Mouse (Mus musculus): ENCODE results near the gene Dlgap4. TPM values are rescaled to one million over a fixed set of nuclear protein-coding genes. Genes with fewer than 3 reads are reported as not detected.
A peak's percentile ranks its signal among the peaks of the same experiment; 100 is the strongest.

The Dlgap4 gene
- total and polyA plus RNA-seq, 3 experiments = 31.3 to 61.5 (median 32.5) TPM

DNA sequence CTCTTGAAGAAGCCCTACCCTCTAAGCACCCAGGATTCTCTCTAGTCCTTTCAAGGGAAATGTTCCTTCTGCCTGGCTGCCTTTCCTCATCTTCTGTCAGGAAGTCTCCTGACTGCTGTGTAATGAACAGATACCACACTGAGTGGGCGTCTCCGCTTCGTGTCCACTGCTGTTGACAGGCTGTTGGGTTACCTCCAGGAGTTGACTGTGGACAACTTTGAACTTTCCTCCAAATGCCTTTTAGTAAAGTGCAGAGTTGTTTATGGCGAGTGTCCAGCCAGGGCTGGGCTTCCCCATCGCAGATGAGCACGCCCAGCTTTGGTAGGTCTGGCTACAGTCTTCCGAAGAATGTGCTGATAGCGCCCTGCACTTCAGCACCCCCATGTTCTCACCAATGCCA, 13.0 kb downstream of the Dlgap4 start:
- no peaks in the 10 kb centered on the region for H3K36me3 ChIP-seq (ENCODE audit: control insufficient read depth, insufficient read depth, low read length)
- H3K4me3 ChIP-seq = no peak overlapping the region
- H3K4me1 ChIP-seq (ENCODE audit: control insufficient read depth, insufficient read depth, low read length) = no peaks in the 10 kb centered on the region; the same call in 1 of the 2 replicates
- H3K79me2 ChIP-seq (replicated peaks; ENCODE audit: control insufficient read depth, insufficient read depth, low read length) = no peaks in the 10 kb centered on the region
- H3K9ac ChIP-seq (ENCODE audit: low read depth, low read length) = no peak overlapping the region
- WGBS = 17% methylated on average over 8 of the region's 8 CpGs
- intact Hi-C loops (cut with DNase I) = loop anchor here (1.0 kb wide), 1 partner anchor 41 kb away; no protein-coding TSS in a partner anchor
- TF ChIP-seq EP300 (IDR thresholded peaks at IDR 0.05; ENCODE audit: insufficient read depth, low read depth, low read length) (peak; percentile 98), POLR2A (IDR thresholded peaks at IDR 0.05; ENCODE audit: insufficient read depth, low read depth, low read length) (peak; percentile 35; the same call in 1 of the 2 replicates), CTCF (IDR thresholded peaks at IDR 0.05) (no peak)
- H3K27me3 ChIP-seq (ENCODE audit: control insufficient read depth, insufficient read depth, low read length) = no peaks in the 10 kb centered on the region
- peak; percentile 61 to 79 for DNase-seq
- peak overlapping the region; percentile 78 for H3K27ac ChIP-seq

DNA sequence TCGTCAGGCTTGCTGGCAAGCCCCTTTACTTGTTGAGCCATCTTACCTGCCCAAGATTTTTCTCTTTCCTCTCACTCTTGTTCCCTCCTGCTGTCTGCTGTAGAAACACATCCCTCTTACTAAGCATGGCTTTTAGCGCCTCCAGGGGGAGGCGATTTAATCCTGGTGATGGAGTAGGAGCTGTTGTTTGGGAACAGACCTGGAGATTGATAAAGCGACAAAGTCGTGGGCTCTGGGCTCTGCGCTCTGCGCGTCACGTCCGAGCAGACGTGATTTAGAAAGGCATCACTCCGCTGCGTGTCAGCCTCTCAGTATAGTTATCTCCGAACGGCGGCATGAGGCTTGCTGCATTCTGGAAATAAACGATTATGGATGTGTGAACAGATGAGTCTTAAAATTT, 14.4 kb downstream of the Dlgap4 start:
- Histone ChIP-seq H3K36me3 (ENCODE audit: control insufficient read depth, insufficient read depth, low read length) (no peaks in the 10 kb centered on the region), H3K27me3 (ENCODE audit: control insufficient read depth, insufficient read depth, low read length) (no peaks in the 10 kb centered on the region), H3K9ac (ENCODE audit: low read depth, low read length) (no peak overlapping the region), H3K4me1 (ENCODE audit: control insufficient read depth, insufficient read depth, low read length) (no peaks in the 10 kb centered on the region; the same call in 1 of the 2 replicates), H3K27ac (no peak overlapping the region), H3K4me3 (no peak overlapping the region), H3K79me2 (replicated peaks; ENCODE audit: control insufficient read depth, insufficient read depth, low read length) (no peaks in the 10 kb centered on the region)
- no peak for TF ChIP-seq POLR2A (IDR thresholded peaks at IDR 0.05; ENCODE audit: insufficient read depth, low read depth, low read length)
- no peak for TF ChIP-seq CTCF (IDR thresholded peaks at IDR 0.05)
- no peak for TF ChIP-seq EP300 (IDR thresholded peaks at IDR 0.05; ENCODE audit: insufficient read depth, low read depth, low read length)
- DNase-seq = no peak
- 48% methylated on average over 17 of the region's 17 CpGs for WGBS
- intact Hi-C loops (cut with DNase I) = no loop called here

DNA sequence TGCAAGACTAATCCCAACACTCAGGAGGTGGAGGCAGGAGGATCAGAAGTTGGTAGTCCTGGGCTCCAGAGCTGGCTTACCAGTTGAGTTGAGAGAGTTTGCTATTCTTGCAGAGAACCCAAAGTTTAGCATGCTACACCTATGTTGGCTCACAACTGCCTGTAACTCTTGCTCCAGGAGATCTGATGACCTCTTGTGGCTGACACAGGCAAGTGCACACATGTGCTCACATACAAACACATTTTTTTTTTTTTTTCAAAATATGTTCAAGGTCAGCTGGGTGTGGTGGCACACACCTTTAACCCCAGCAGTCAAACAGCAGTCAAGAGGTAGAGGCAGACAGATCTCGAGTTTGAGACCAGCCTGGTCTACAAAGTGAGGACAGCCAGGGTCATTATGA, 16.8 kb downstream of the Dlgap4 start:
- no peaks in the 10 kb centered on the region for H3K4me1 ChIP-seq (ENCODE audit: control insufficient read depth, insufficient read depth, low read length)
- no peak overlapping the region for H3K9ac ChIP-seq (ENCODE audit: low read depth, low read length)
- H3K4me3 ChIP-seq = no peak overlapping the region
- intact Hi-C loops (cut with DNase I) = no loop called here
- no peaks in the 10 kb centered on the region for H3K79me2 ChIP-seq (replicated peaks; ENCODE audit: control insufficient read depth, insufficient read depth, low read length)
- H3K27me3 ChIP-seq (ENCODE audit: control insufficient read depth, insufficient read depth, low read length) = no peaks in the 10 kb centered on the region
- H3K27ac ChIP-seq = no peak overlapping the region
- 71% methylated on average over 1 of the region's 1 CpGs for WGBS
- DNase-seq = no peak
- peak; percentile 28 for TF ChIP-seq CTCF (IDR thresholded peaks at IDR 0.05)
- no peak for TF ChIP-seq EP300 (IDR thresholded peaks at IDR 0.05; ENCODE audit: insufficient read depth, low read depth, low read length)
- no peaks in the 10 kb centered on the region for H3K36me3 ChIP-seq (ENCODE audit: control insufficient read depth, insufficient read depth, low read length)

DNA sequence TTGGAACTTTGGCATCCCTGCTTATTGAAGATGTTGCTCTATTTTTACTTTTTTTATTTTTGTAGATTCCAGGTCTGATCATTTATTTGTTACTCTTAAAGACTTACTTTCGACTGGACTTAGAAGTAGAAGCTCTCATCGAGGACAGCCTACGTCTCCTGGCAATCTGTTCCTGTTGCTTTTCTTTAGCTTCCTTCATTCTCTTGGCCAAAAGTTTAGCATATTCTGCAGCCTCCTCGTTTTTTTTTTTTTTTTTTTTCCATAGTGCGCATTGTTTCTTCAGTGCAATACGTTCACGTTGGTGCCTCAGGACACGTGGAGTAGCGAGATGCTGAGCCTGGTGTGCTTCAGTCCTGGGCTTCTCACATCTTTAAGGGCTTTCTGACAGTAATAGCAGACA, 19.2 kb downstream of the Dlgap4 start:
- no peaks in the 10 kb centered on the region for H3K36me3 ChIP-seq (ENCODE audit: control insufficient read depth, insufficient read depth, low read length)
- no peak overlapping the region for H3K9ac ChIP-seq (ENCODE audit: low read depth, low read length)
- H3K79me2 ChIP-seq (replicated peaks; ENCODE audit: control insufficient read depth, insufficient read depth, low read length) = no peaks in the 10 kb centered on the region; the same call in 1 of the 2 replicates
- TF ChIP-seq POLR2A (IDR thresholded peaks at IDR 0.05; ENCODE audit: insufficient read depth, low read depth, low read length) (no peak), EP300 (IDR thresholded peaks at IDR 0.05; ENCODE audit: insufficient read depth, low read depth, low read length) (no peak), CTCF (IDR thresholded peaks at IDR 0.05) (no peak)
- no peaks in the 10 kb centered on the region for H3K27me3 ChIP-seq (ENCODE audit: control insufficient read depth, insufficient read depth, low read length)
- no peak overlapping the region for H3K4me3 ChIP-seq
- no peaks in the 10 kb centered on the region for H3K4me1 ChIP-seq (ENCODE audit: control insufficient read depth, insufficient read depth, low read length)
- WGBS = 83% methylated on average over 9 of the region's 9 CpGs
- no peak overlapping the region for H3K27ac ChIP-seq
- DNase-seq = no peak
- intact Hi-C loops (cut with DNase I) = no loop called here

DNA sequence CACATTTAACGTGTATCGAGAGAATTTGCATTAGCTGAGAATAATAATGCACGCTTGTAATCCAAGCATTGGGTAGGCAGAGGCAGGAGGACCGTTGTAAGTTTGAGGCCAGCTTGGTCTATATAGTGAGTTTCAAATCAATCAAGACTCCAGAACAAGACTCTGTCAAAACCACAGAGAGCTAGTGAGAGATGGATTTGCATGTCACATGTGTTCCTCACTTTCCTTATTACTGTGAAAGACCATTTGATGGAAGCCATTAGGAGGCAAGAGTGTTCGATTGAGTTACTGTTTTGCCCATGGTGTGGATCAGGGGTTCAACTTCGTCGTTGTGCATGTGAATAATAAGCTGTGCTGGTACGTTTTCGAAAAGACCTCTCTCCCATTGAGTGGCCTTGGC, 21.6 kb downstream of the Dlgap4 start:
- no peak for TF ChIP-seq CTCF (IDR thresholded peaks at IDR 0.05)
- TF ChIP-seq POLR2A (IDR thresholded peaks at IDR 0.05; ENCODE audit: insufficient read depth, low read depth, low read length) = no peak
- no peak for TF ChIP-seq EP300 (IDR thresholded peaks at IDR 0.05; ENCODE audit: insufficient read depth, low read depth, low read length)
- H3K27me3 ChIP-seq (ENCODE audit: control insufficient read depth, insufficient read depth, low read length) = no peaks in the 10 kb centered on the region
- H3K4me1 ChIP-seq (ENCODE audit: control insufficient read depth, insufficient read depth, low read length) = no peaks in the 10 kb centered on the region
- no peaks in the 10 kb centered on the region; the same call in 1 of the 2 replicates for H3K79me2 ChIP-seq (replicated peaks; ENCODE audit: control insufficient read depth, insufficient read depth, low read length)
- H3K4me3 ChIP-seq = no peak overlapping the region
- H3K27ac ChIP-seq = no peak overlapping the region
- DNase-seq = no peak
- no peak overlapping the region for H3K9ac ChIP-seq (ENCODE audit: low read depth, low read length)
- no peaks in the 10 kb centered on the region for H3K36me3 ChIP-seq (ENCODE audit: control insufficient read depth, insufficient read depth, low read length)
- intact Hi-C loops (cut with DNase I) = no loop called here
- 81% methylated on average over 9 of the region's 9 CpGs for WGBS

DNA sequence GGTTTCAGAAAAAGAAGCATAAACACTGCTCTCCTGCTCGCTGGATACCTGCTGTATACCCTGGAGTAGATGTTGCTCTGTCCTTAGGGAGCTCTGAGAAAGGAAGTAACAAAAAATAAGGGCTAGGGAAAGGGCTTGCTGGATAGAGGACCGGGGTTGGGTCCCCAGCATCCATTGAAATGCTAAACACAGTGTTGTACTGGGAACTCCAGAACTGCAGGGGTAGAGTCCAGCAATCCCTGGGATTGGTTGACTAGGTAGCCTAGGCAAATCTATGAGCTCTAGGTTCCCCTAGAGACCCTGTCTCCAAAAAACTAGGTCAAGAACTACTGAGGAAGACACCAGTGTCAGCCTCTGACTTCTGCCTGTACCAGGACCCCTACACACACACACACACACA, 27.6 kb downstream of the Dlgap4 start:
- Histone ChIP-seq H3K27ac (no peak overlapping the region), H3K4me3 (no peak overlapping the region), H3K27me3 (ENCODE audit: control insufficient read depth, insufficient read depth, low read length) (no peaks in the 10 kb centered on the region), H3K9ac (ENCODE audit: low read depth, low read length) (no peak overlapping the region), H3K79me2 (replicated peaks; ENCODE audit: control insufficient read depth, insufficient read depth, low read length) (no peaks in the 10 kb centered on the region; the same call in 1 of the 2 replicates), H3K36me3 (ENCODE audit: control insufficient read depth, insufficient read depth, low read length) (no peaks in the 10 kb centered on the region), H3K4me1 (ENCODE audit: control insufficient read depth, insufficient read depth, low read length) (no peaks in the 10 kb centered on the region)
- TF ChIP-seq EP300 (IDR thresholded peaks at IDR 0.05; ENCODE audit: insufficient read depth, low read depth, low read length) (no peak), CTCF (IDR thresholded peaks at IDR 0.05) (no peak), POLR2A (IDR thresholded peaks at IDR 0.05; ENCODE audit: insufficient read depth, low read depth, low read length) (no peak)
- WGBS = 58% methylated on average over 2 of the region's 2 CpGs
- DNase-seq = no peak
- intact Hi-C loops (cut with DNase I) = no loop called here
